Mouse (Mus musculus) erythroblast, embryonic 14.5 days (primary cell): ENCODE data around the gene Actr2. TPM values are rescaled to one million over a fixed set of nuclear protein-coding genes. Genes with fewer than 3 reads are reported as not detected.

Experiments used
- H3K27me3 ChIP-seq: 2 replicates; pipeline ENCODE4 v1.6.1; 2012; ENCODE audit warnings: inconsistent platforms; ENCODE audit not compliant: control insufficient read depth
- H3K36me3 ChIP-seq: 2 replicates; pipeline ENCODE4 v1.6.1; 2012; ENCODE audit warnings: mild to moderate bottlenecking, inconsistent platforms; ENCODE audit not compliant: control insufficient read depth
- H3K4me1 ChIP-seq: 2 replicates; pipeline ENCODE4 v1.6.1; 2012; ENCODE audit warnings: inconsistent platforms; ENCODE audit not compliant: control insufficient read depth
- H3K4me3 ChIP-seq: replicated peaks from 2 replicates; pipeline ENCODE3; 2012; ENCODE audit warnings: moderate library complexity, mild to moderate bottlenecking, inconsistent platforms
- H3K9me3 ChIP-seq: 2 replicates; pipeline ENCODE4 v1.6.1; 2012; ENCODE audit warnings: low read length, inconsistent platforms, mixed read lengths; ENCODE audit not compliant: control insufficient read depth
- GATA1 ChIP-seq: IDR thresholded peaks from 2 replicates; pipeline ENCODE4 v1.6.1; 2012; ENCODE audit warnings: low read length, inconsistent platforms, mixed read lengths
- TAL1 ChIP-seq: IDR thresholded peaks from 3 replicates; pipeline ENCODE4 v1.6.1; 2012; ENCODE audit warnings: low read length, inconsistent platforms, mixed read lengths
- polyA plus RNA-seq: library from polyadenylated mRNA; stranded (reverse); fragments of >175 nt; gene quantifications from 2 replicates; pipeline ENCODE4 v1.2.3, GENCODE M21; 2012

Gene Actr2
- polyA plus RNA-seq, 1 experiment = 1.1 TPM

GRCm38 (mm10) chr11:20126673-20127516, 14.2 kb upstream of the Actr2 start:
- TF ChIP-seq GATA1 (no peak), TAL1 (no peak)
- Histone ChIP-seq H3K27me3 (peaks cover 18% of the 10 kb centered on the region), H3K4me3 (no peak overlapping the region), H3K4me1 (no peaks in the 10 kb centered on the region), H3K36me3 (no peaks in the 10 kb centered on the region), H3K9me3 (peaks cover 4% of the 10 kb centered on the region)

- Histone ChIP-seq H3K4me1 (no peaks in the 10 kb centered on the region), H3K36me3 (no peaks in the 10 kb centered on the region), H3K9me3 (peaks cover 4% of the 10 kb centered on the region), H3K4me3 (no peak overlapping the region), H3K27me3 (peaks cover 15% of the 10 kb centered on the region)
- TF ChIP-seq TAL1 = no peak
- TF ChIP-seq GATA1 = no peak
Measured at GRCm38 (mm10) chr11:20125423-20125822, 12.7 kb upstream of the Actr2 start.

- TF ChIP-seq GATA1 = no peak
- no peak for TF ChIP-seq TAL1
- no peaks in the 10 kb centered on the region for H3K27me3 ChIP-seq
- peak overlapping the region; percentile 8 for H3K4me3 ChIP-seq
- no peaks in the 10 kb centered on the region for H3K36me3 ChIP-seq
- H3K9me3 ChIP-seq = no peaks in the 10 kb centered on the region
- peaks cover 39% of the 10 kb centered on the region for H3K4me1 ChIP-seq
Measured at GRCm38 (mm10) chr11:20116701-20117100, 4.0 kb upstream of the Actr2 start.

GRCm38 (mm10) chr11:20116030-20116551, 3.4 kb upstream of the Actr2 start:
- H3K9me3 ChIP-seq = no peaks in the 10 kb centered on the region
- H3K4me1 ChIP-seq = peaks cover 44% of the 10 kb centered on the region
- no peaks in the 10 kb centered on the region; the same call in 1 of the 2 replicates for H3K36me3 ChIP-seq
- H3K4me3 ChIP-seq = no peak overlapping the region
- peak; percentile 50; the same call in 2 of the 3 replicates for TF ChIP-seq TAL1
- peak; percentile 73; the same call in 1 of the 2 replicates for TF ChIP-seq GATA1
- H3K27me3 ChIP-seq = no peaks in the 10 kb centered on the region

GRCm38 (mm10) chr11:20112006-20112740, 540 bp downstream of the Actr2 start:
- peaks cover 49% of the 10 kb centered on the region for H3K4me1 ChIP-seq
- TF ChIP-seq GATA1 = no peak
- no peak for TF ChIP-seq TAL1
- no peaks in the 10 kb centered on the region for H3K9me3 ChIP-seq
- H3K27me3 ChIP-seq = no peaks in the 10 kb centered on the region
- peaks cover 20% of the 10 kb centered on the region for H3K36me3 ChIP-seq
- H3K4me3 ChIP-seq = peak overlapping the region; percentile 99

- peaks cover 25% of the 10 kb centered on the region for H3K36me3 ChIP-seq
- H3K4me1 ChIP-seq = peaks cover 35% of the 10 kb centered on the region
- no peaks in the 10 kb centered on the region for H3K27me3 ChIP-seq
- TF ChIP-seq GATA1 = no peak
- TF ChIP-seq TAL1 = no peak
- H3K9me3 ChIP-seq = no peaks in the 10 kb centered on the region
- no peak overlapping the region for H3K4me3 ChIP-seq
Measured at GRCm38 (mm10) chr11:20108151-20108550, 4.6 kb downstream of the Actr2 start.

- Histone ChIP-seq H3K4me3 (no peak overlapping the region), H3K4me1 (peaks cover 35% of the 10 kb centered on the region), H3K9me3 (no peaks in the 10 kb centered on the region), H3K36me3 (peaks cover 25% of the 10 kb centered on the region), H3K27me3 (no peaks in the 10 kb centered on the region)
- TF ChIP-seq TAL1 = no peak
- TF ChIP-seq GATA1 = no peak
Measured at GRCm38 (mm10) chr11:20107683-20108082, 5.0 kb downstream of the Actr2 start.

GRCm38 (mm10) chr11:20106946-20107345, 5.8 kb downstream of the Actr2 start:
- H3K27me3 ChIP-seq = no peaks in the 10 kb centered on the region
- H3K9me3 ChIP-seq = no peaks in the 10 kb centered on the region
- no peak for TF ChIP-seq GATA1
- no peak for TF ChIP-seq TAL1
- H3K36me3 ChIP-seq = peaks cover 25% of the 10 kb centered on the region
- H3K4me3 ChIP-seq = no peak overlapping the region
- peaks cover 34% of the 10 kb centered on the region for H3K4me1 ChIP-seq

GRCm38 (mm10) chr11:20103949-20104348, 8.8 kb downstream of the Actr2 start:
- Histone ChIP-seq H3K36me3 (peaks cover 42% of the 10 kb centered on the region), H3K4me1 (peaks cover 19% of the 10 kb centered on the region), H3K9me3 (no peaks in the 10 kb centered on the region), H3K27me3 (no peaks in the 10 kb centered on the region), H3K4me3 (no peak overlapping the region)
- TF ChIP-seq GATA1 (no peak), TAL1 (no peak)
